Mouse (Mus musculus) embryo, embryonic 11 days (tissue): ENCODE data around the gene Pbx1.

Experiments used
- DNase-seq: peaks from one replicate; pipeline ENCODE4 v3.0.0-alpha.2; 2015

Gene Pbx1

GRCm38 (mm10) chr1:168139138-168139682 is 292.9 kb downstream of the Pbx1 start:
- peak; percentile 8 for DNase-seq

- no peak for DNase-seq
Observed at GRCm38 (mm10) chr1:168138669-168139068, 293.4 kb downstream of the Pbx1 start.

DNA sequence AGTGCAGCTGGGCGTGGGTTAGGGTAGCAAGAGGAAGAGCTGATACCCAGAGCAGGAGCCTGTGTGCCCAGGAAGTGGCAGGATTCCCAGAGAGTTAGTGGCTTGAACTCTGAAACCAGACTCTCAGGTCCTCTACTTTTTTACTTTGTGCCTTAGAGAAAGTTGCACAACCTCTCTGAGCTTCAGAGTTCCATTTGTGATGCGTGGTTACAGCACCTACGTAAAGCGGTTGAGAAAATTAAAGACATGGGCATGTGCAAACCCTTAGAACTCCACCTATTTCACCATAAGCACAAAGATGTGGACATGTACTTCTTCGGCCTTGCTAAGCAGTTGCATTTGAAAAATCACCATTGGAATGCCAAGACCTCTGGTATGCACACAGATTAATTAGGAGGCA is 294.2 kb downstream of the Pbx1 start:
- no peak for DNase-seq

- DNase-seq = no peak
Observed at GRCm38 (mm10) chr1:168135545-168135944, 296.5 kb downstream of the Pbx1 start.

GRCm38 (mm10) chr1:168133696-168134095 is 298.4 kb downstream of the Pbx1 start:
- no peak for DNase-seq

DNA sequence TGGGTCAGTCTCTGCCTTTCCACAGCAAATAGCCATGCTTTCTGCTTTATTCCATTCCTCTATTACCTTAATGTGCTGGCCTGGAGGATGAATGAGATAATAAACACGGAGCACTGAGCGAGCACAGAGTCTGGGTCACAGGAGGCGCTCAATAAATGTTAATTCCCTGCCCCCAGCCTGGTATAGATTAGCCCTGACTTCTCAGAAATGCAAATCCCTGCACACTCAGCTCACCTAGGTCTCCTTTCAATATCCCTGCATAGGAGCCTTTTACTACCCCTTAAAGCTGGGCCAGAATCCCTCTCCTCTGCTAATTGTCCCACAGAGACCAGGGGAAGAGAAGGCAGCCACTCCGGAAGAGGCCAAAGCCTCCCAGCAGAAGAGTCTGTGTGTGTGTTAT is 304.1 kb downstream of the Pbx1 start:
- DNase-seq = no peak

GRCm38 (mm10) chr1:168124643-168125490 is 307.2 kb downstream of the Pbx1 start:
- DNase-seq = no peak

- DNase-seq = no peak
Observed at GRCm38 (mm10) chr1:168118077-168118476, 314.0 kb downstream of the Pbx1 start.

- DNase-seq = no peak
Observed at GRCm38 (mm10) chr1:168117367-168117766, 314.7 kb downstream of the Pbx1 start.

DNA sequence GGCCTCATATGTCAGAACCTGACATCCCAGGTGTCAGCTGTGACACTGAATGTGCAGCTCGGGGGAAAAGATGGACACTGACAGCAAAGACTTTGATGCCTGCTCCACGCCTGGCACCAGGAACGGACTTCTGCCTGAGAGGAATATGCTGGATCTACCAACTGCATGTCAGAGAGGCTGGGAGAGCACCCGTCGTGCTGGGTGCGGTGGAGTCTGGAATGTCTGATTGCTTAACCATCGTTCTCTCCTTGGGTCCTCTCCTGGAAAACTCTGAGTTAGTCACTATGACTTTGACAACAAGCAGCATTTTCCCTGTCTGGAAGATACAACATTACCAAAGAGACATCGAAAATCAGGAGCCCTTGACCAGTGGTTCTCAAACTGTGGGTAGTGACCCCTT is 322.3 kb downstream of the Pbx1 start:
- DNase-seq = no peak

GRCm38 (mm10) chr1:168103821-168104220 is 328.2 kb downstream of the Pbx1 start:
- no peak for DNase-seq

DNA sequence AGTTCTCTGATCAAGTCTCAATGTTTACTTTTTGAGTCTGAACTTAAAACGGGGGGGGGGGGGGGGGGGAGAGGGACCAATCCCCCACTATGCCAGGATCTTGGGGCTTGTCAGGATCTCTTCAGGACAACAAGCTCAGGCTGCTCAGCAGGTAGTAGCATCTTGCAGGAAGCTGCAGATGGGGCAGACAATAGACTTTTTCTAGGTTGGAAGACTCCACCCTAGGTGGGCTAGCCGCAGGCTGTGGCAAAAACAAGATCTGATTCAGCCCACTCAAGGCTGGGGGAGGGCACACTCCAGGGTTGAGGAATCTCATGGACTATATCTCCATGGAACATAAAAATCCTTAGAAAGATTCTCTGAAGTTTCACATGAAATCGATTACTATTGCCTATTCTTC is 330.6 kb downstream of the Pbx1 start:
- DNase-seq = no peak

DNA sequence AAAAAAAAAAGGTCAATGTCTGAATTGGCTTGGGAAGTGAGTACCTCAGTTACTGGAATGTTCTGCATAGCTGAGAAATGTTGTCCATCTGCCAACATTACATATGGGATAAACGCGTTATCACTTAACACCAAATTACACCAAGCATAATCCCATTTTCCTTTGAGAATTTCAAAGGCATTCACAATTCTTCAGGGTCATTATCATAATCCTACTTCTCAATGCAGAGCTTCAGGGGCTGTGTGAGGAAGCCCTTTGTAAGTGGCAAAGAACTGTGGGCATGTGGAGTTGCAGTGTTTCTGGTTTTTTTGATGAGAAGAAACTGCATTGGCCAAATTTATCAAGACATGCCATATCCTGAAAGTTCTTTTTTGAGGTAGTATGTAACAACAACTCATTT is 333.3 kb downstream of the Pbx1 start:
- DNase-seq = no peak

DNA sequence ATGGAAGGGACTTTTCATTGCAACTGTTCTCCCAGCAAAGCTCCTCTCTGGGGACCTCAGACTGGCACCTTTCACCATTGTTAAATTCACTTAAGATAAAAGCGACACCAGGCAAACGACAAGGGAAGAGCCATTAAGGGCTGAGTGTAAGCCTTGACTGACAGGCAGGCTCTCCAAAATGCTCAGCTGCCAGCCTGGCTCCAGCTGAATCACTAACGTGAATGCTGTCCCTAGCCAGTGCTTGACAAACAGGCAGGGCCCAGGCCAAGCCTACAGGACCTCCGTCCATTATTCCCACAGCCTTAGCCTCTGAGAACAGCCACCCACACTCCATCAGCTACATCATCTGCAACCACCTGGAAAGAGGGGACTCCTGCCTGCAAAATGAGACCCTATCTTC is 337.4 kb downstream of the Pbx1 start:
- DNase-seq = no peak

DNA sequence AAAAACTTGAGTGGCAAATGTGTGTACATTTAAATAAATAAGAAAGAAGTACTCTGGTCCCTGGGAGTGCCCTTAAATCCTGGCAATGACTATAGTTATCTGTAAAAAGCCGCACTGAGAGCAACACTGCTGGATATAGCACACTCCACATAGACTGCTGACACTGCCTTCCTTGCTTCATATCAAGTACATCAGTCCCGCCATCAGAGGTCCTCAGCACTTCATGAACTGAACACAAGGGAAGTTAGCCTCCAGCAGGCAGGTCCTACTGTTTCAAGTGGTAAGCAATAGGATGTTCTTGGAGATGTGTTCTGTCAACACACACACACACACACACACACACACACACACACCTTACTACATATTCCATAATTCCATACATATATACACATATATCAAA is 339.0 kb downstream of the Pbx1 start:
- peak; percentile 50 for DNase-seq

- no peak for DNase-seq
Observed at GRCm38 (mm10) chr1:168091627-168092026, 340.4 kb downstream of the Pbx1 start.

DNA sequence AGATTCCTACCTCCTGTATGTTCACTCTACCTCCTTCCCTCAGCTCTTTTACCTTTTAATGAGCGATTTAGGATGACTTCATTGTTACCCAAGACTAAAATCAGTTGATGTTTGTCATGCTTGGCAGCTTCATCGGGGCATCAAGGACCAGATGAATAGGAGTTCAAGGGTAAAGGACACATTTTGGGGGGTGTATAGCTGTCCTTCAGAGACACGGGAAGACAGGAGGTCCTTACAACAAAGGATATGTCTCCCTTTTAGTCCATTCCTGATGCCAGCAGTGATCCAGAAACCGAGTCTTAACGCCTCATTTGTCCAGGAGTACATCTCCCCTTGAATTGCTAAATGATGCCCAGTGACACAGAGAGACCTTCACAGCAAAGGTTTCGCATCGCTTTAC is 343.4 kb downstream of the Pbx1 start:
- no peak for DNase-seq

DNA sequence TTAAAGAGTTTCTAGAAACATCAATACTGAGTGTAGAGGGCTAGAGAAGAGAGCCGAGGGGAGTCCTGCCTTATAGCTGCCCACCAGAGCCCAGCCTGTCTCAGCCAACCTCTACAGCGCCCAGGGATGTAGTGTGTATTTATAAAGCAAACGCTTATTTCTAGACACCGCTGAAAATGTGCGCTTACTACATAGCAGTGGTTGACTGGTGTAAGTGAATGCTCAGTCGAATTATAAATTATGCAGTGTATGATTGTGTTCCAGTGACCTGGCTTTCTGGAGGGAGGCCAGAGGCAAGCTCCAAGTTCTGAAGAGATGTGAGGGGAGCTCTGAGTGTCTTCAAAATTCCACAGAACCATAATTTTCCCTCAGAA is 352.7 kb downstream of the Pbx1 start:
- DNase-seq = no peak

DNA sequence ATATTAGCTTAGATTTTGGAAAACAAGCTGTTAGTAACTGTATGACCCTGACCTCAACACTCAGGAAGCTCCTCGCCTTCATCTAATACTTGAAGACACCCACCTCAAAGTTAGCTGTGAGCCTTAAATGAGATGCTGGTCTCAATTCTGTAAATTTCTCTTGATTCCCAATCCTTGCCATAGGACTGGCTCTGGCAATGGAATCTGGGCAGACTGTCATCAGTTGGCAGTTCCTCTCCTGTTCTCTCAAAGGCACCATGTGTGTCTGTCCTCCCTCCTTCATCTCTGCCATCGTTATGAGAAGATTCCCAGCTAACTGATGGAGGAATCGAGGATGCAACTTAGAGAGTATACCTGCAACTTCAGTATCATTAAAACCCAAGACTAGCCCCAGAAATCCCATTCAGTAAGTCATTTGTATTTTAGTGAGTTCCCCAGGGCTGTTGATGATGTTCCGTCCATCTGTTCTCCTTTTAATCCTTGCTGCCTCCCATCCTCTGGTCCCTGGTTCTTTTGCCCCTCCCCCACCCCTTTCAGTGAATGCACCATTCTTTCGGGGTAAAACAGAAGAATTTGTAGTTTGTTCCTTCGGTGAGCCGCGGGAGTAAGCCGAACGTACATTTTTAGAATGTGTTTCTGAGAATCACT is 353.2 kb downstream of the Pbx1 start:
- no peak for DNase-seq

GRCm38 (mm10) chr1:168071974-168072373 is 360.1 kb downstream of the Pbx1 start:
- no peak for DNase-seq

DNA sequence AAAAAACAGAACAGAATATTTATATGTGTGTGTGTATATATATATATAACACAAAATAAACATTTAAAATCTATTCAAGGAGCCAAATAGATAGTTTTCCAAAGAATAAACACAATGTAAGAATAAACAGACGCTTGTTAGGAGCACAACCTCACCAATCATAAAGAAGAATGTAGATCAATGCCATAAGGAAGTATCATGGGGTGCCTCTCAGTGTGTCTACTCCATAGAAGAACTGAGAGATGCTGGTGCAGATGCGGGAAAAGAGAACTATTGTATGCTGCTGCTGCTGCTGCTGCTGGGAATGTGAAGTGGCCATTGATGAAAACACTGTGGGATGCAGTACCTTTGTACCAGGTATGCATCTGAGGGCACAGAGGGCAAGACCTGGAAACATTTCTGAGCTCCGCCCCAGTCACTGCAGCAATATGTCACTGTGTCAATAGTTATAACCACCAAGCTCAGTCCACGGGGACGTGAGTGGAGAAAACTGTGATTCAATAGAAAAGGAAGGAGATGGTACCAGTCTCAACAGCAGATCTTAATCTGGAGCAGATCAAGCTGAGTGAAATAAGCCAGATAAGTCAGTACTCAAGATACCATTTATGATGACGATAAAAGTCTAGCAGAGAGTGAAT is 361.7 kb downstream of the Pbx1 start:
- DNase-seq = no peak

GRCm38 (mm10) chr1:168069740-168070139 is 362.3 kb downstream of the Pbx1 start:
- DNase-seq = no peak
